Mouse (Mus musculus) neutrophil, adult 83 days (primary cell): Measurements from ENCODE around the gene Hsd17b2. TPM values are rescaled to one million over a fixed set of nuclear protein-coding genes. Genes with fewer than 3 reads are reported as not detected.

ENCODE experiments used
- total RNA-seq, 2 experiments: library from RNA; stranded (reverse); gene quantifications; one replicate each; pipeline ENCODE4 v1.2.4; 2023

Hsd17b2 gene
- total RNA-seq = under 1 TPM; 0.55 to 0.73 TPM

DNA sequence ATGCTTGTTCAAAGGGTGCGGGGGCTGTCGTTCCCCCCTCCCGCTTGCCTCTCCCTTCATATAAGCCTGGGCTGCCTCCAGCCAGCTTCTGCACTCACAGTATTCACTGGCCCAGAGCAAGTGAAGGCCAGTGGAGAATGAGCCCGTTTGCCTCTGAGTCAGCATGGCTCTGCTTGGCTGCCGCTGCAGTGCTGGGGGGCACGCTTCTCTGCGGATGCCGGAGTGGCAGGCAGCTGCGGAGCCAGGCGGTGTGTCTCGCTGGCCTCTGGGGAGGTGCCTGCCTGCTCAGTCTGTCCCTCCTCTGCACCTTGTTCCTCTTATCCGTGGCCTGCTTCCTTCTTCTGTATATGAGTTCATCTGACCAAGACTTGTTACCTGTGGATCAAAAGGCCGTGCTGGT is at the start of gene Hsd17b2:
Hsd17b2 (plus strand) TSS at position 46 of the 400 bp plus-strand sequence.

DNA sequence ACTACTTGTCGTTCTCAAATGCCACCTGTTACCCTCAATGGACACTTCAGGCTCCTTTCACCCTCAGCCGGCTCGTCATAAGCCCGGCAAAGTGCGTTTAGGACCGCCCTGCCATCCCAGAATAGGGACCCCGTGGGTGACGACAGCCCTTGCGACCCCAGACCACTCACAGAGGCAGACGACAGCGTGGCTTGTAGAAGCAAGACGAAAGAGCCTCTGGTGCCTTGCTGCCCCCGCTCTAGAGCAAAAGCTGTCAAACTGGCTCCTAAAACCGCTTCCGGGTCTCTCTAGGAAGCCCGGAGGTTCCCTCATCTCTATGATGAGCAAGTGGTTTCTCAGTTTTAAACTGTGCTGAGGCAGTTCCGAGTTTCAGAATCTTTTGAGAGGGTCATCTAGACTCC is 28.3 kb upstream of the Hsd17b2 start, which contains the start of gene Sdr42e1:
Sdr42e1 (minus strand) TSS at position 260 of the 401 bp plus-strand sequence.

DNA sequence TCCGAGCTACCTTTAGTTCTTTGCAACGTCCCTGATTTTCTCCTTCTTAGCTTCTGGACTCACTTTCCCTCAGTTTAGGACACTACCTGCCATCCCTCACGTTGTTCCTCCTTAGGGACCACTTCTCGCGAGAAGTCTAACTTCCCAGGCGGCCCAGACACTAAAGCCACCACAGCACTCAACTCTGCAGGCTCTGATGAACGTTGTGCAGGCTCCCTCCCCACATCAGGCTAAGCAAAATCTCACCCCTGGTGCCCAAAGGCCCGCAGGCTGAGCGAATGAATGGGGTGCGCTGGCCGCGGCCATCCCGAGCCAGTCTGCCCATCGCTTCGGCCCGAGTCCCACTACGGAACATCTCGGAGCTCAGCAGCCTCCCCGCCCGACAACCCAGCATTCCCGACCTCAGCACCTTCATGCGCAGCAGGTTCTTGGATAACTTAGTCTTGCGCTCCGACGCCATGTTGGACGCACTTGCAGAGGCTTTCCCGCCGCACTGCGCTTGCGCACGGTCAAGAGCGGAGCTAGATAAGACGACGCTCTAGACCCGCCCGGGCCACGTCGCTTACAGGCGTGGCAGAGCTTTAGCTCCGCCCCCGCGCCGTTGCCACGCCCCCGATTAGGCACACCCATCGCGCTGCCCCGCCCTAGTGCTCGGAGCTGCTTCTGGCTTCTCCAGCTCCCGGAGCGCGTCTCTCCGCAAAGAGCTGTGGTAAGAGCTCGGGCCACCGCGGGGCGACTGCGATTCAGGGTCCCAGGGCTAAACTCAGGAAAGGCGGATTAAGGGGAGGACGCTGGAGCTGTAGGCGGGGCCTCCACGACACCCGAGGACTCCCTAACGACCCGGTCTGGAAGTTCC is 100.0 kb downstream of the Hsd17b2 start, which contains the start of gene Mphosph6:
Mphosph6 (minus strand) TSS at position 501 of the 856 bp plus-strand sequence.

Other genes starting within 250 kb of the Hsd17b2 start
- gene Plcg2, start 203.6 kb upstream of the Hsd17b2 start, total RNA-seq = 100 to 1,000 TPM; 185 to 191 TPM
- gene Sdr42e1, start 28.2 kb upstream of the Hsd17b2 start, total RNA-seq = 1 to 10 TPM; 1.2 TPM
- gene Mphosph6, start 100.0 kb downstream of the Hsd17b2 start, total RNA-seq = 10 to 100 TPM in 1 of 2 experiments, 1 to 10 TPM in 1; 7.7 to 10.9 TPM